Mouse (Mus musculus): Measurements from ENCODE around the gene Ints3. TPM values are rescaled to one million over a fixed set of nuclear protein-coding genes. Genes with fewer than 3 reads are reported as not detected.

Ints3 gene
- 24.8 and 26.4 TPM in 2 replicates for polyA plus RNA-seq (2012; rRNA removed)

- DNase-seq (ENCODE audit: low spot score), result peak; percentile 97
Measured at GRCm38 (mm10) chr3:90433381-90434020, at the start of gene Ints3. Gene Ints3 (minus strand): TSS chr3:90433622.

GRCm38 (mm10) chr3:90475831-90476611 is 42.6 kb upstream of the Ints3 start, which contains the start of gene Ilf2:
Gene Ilf2 (plus strand): TSS chr3:90476126.
- peak; percentile 88 for DNase-seq (ENCODE audit: low spot score)

- no peak for DNase-seq (ENCODE audit: low spot score)
Measured at GRCm38 (mm10) chr3:90475151-90475830, 41.9 kb upstream of the Ints3 start.

DNA sequence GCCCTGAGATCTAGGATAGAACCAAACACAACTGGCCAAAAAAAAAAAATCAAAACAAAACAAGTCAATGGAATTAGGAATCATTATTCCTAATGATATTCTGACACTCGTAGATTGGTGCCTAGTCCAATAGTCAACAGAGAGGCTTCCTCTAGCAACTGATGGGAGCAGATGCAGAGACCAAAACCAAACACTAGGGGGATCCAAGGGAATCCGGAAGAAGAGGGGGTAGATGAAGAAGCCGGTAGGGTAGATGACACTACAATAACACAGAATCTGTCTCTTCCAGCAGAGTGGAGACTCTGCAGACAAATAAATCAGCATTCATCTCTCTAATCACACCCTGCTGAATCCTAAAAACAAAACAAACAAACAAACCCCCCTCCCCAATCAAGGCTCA is 38.8 kb upstream of the Ints3 start:
- DNase-seq (ENCODE audit: low spot score), result no peak

DNA sequence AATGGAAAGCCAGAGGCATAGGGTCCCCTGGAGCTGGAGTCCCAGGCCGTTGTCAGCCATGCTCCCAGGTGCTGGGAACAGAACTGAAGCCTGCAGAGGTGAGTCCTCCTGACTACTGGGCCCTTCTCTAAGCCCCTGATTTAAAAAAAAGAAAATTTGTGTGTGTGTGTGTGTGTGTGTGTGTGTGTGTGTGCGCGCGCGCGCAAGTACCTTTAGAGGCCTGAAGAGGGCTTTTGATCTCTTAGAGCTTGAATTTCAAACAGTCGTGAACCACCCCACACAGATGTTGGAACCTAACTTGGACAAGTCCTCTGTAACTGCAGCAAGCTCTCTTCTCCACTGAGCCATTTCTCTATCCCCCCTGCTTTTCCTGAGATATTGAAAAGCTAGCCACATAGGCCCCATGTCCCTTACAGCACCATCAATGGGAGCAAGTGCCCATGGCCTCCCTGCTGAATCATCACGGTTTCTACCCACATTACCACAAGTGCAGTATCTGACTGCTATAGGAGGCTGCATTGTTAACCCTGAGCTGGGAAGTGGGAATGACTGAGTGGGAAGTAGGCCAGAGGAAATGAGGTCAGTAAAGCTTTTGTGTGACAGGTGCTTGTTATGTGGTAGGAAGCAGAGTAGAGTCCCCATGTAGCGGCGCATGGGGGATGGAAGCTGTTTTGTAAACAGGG is 34.3 kb upstream of the Ints3 start:
- DNase-seq (ENCODE audit: low spot score), result no peak

DNA sequence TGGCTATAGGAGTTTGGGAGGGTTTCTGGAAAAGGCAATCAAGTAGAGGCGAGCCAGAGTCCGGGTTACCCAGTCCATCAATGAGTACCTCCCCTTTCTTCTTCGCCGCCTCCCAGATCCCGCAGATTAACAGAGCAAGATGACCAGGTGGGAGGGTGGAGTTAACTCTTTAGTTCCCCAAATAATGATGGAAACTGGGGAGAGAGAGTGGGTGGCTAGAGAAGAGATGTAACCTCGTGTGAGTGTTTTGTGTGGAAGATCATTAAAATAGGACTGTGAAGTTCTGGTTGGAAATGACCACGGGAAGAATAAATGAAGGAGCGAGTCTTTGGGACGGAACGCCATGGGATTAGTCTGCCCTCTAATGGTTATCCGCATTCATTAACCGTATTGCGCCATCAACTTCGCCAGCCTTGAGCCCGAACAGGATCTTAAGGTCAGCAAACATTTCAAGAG is 32.9 kb upstream of the Ints3 start:
- DNase-seq (ENCODE audit: low spot score), result no peak

DNA sequence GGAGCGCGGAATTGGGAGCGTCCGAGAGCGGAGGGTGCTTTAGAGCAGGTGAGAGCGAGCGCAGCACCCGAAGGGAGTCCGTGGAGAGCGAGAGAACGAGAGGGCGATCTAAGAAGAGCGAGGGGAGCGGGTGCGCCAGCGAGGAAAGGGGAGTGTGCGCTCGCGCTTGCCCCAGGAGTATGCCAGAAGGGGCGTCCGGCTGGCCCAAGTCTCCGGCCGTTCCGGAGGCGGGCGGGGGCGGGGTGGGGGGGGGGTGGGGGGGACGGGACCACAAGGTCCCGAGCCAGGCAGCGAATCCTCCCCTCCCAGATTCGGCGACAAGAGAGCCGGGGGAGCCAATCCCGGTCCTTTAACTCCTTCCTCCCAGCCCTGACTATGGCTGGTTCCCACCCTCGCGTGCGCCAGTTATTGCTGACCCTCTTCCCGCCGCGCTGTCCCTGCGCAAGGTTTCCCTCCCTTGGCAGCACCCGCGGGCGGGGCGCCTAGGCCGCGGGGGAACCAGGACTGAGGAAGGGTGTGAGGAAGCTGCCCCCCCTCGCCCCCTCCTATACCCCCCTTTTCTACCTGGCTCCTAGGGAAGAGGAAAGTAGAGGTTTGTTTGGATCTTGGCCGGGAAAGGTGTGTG is 32.4 kb upstream of the Ints3 start, which contains the start of gene Npr1:
TSS of gene Npr1 (minus strand) at position 181 of the 625 bp plus-strand sequence.
- no peak for DNase-seq (ENCODE audit: low spot score)

- no peak for DNase-seq (ENCODE audit: low spot score)
Measured at GRCm38 (mm10) chr3:90465081-90465685, 31.8 kb upstream of the Ints3 start.

GRCm38 (mm10) chr3:90464552-90465080 is 31.2 kb upstream of the Ints3 start:
- no peak for DNase-seq (ENCODE audit: low spot score)

GRCm38 (mm10) chr3:90462579-90462978 is 29.2 kb upstream of the Ints3 start:
- no peak for DNase-seq (ENCODE audit: low spot score)

DNA sequence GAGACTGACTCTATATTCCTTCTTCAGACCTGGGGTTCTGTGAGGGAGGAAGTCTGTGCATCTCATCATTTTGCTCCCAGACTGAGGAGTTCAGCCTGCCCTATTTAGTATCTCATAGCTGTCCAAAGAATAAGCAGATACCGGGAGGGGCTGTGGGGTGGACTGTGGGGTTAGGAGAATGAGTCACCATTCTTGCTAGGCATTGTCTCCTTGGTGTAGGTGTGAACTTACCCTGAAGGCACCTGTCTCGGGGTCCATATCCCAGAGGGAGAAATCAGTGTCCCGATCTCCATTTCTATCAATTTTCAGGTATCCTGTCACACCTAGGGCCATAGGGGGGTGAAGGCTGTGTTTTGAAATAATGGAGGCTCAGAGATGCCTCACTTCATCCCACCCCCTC is 28.5 kb upstream of the Ints3 start:
- no peak for DNase-seq (ENCODE audit: low spot score)

DNA sequence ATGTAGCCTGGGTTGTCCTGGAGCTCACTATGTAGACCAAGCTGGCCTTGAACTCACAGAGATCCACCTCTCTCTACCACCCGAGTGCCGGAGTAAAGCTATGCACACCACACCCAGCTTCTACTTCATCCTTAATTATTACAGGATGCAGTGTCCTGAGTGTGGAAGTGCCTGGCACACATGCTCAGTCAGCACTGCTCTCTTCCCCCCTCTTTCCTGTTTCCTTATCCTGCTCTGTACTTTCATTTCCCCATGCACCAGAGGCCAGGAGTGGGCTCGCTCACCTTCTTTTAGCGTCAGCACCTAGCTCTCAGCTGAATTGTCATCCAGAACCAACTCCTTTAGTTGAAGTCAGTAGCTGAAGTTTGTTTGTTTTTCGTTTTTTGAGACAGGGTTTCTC is 26.9 kb upstream of the Ints3 start:
- DNase-seq (ENCODE audit: low spot score), result no peak

DNA sequence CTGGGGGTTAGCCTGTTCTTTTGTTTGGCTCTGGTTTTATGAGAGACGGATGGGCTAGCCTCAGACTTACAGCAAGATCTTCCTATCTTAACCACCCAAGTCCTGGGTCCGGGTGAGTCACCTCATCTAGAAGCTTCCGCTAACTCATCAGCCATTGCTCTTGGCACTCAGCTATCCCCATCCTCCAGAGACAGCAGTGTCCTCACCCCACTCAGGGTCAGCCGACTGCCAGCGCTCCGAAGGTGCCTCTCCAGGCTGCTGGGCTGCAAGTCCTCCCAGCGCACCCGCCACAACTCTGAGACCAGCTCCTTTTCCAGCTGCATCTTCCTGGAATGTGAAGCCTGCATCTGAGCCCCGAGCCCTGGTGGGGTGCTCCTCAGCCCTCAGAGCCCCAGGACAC is 26.3 kb upstream of the Ints3 start:
- DNase-seq (ENCODE audit: low spot score), result no peak

DNA sequence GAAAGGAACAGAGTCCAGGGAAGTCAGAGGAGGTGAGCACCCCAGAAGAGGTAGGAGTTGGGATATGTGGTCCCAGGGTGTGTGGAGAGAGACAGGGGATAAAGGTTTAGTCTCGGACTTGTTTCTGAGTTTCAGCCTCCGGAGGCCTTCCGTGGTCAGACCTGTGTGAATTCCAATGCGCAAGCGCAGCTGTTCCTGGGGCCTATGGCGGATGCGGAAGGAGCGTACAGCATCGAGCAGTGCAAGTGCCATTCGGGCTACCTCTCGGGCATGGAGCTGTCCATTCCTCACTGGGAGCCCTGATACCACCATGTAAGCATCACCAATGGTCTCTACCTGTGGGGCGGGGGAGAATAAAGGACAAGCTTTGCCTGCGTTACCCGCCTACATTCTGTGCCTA is 21.5 kb upstream of the Ints3 start:
- no peak for DNase-seq (ENCODE audit: low spot score)

DNA sequence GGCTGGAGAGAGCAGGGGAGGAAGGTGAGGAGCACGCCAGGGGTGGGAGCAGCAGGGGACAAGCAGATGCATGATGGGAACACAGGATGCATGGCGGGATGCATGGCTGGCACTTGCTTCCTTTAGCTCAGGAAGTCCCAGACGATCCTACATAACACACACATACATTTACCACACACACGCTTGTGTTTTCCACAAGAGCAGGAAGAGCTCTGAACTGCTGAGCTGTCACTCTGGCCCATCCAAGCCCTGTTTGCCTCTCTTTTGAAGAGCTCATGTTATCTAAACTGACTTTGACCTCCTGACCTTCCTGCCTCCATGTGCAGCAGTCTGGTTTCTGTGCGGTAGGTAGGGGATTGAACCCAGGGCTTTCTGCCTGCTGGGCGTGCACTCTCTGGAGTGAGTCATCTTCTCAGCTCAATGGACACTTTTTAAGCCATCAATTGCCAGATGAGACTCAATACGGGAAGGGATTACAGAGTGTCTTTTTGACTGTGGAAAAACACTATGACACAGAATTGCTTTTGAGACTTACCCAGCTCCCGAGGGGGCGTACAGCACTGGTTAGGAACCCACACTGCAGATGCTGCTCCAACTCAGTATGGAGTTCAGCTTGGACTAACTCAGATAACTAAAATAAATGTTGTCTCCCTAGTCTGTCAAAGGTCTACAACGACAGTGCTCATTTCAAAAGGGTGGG is 18.1 kb upstream of the Ints3 start:
- DNase-seq (ENCODE audit: low spot score), result no peak

GRCm38 (mm10) chr3:90450874-90451273 is 17.5 kb upstream of the Ints3 start:
- no peak for DNase-seq (ENCODE audit: low spot score)

DNA sequence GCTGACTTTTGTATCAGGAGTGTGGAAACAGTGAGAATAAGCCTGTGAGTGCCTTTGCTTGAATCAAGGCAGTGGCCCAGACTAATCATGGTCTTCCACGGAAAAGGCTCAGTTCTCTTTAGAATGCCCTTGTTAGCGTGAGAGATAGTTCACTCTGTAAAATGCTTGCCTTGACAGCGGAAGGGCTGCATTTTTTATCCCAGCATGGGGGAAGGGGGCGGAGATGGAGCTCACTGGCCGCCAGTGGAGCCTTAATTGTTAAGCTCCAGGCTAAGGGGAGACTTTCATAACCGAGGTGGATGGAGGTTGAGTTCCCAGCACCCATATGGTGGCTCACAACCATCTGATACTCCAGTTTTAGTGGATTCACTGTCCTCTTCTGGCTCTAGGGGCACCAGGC is 15.2 kb upstream of the Ints3 start:
- DNase-seq (ENCODE audit: low spot score), result no peak

DNA sequence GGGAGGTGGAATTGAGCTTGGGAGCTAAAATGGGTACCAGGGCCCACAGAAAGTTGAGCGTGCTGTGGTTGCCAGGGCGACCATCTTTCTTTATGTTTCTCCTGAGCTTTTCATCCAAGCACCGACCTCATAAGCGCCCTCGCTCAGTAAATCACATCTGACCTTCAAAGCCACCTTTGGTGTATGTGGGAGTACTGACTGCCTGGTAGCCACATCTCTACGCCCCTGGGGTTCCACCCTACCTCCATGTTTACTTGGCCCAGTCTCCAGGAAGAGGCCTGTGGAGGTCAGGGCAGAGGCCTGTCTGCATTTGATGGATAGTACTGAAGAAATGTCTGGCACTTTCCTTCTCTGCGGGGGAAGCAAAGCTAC is 13.7 kb upstream of the Ints3 start:
- DNase-seq (ENCODE audit: low spot score), result no peak

DNA sequence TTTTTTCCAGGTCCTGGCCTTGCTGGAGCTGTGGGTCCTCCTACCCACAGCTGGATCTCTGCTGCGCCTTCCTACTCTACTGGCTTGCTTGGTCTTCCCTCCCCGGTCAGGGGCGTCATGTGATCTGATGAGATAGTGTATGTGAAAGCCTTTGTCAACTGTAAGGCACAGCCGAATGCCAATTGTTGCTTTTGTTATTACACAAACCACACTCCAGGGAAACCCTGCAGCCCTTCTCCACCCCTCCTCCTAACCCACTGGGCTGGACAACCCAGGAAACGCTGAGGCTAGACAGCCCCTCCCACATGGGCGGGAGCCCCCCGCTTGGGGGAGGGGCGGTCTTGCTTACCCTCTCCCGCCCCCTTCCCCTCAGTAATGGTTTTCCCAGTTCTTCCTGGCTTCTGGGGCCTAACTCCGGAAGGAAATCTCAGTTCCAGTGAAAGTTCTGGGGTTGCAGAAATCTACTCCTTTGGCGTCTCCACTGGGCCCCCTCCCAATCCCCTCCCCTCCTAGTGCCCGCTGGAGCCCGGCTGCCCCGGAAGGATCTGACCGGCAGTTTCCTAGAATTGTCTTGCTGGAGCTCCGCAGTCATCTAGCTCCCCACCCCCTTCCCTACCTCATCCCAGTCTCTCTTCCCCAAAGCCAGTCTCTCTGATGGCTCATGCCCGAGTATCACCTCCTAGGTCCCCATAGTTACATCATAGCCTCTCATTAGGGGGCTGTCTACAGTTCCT is 13.1 kb upstream of the Ints3 start:
- DNase-seq (ENCODE audit: low spot score), result peak; percentile 49
